Mouse (Mus musculus) kidney, embryonic 14.5 days (tissue): ENCODE measurements at regions not wholly inside any gene's neighbourhood (a gene's known extent, or its start where the extent isn't known, plus 50 kb on each side); places are given as distances from the start of the nearest gene placed in this dataset.

Source experiments
- ATAC-seq: fragments of 200-750 bp; cut with Nextera tagmentation; 2 replicates; pipeline ENCODE4 v1.8.0; 2017; ENCODE audit warnings: moderate number of reproducible peaks, mild to moderate bottlenecking, moderate TSS enrichment, moderate library complexity; ENCODE audit not compliant: low FRiP score, low TSS enrichment
- H3K27ac ChIP-seq: fragments of 300-500 bp; sonication (generic); 2 replicates; pipeline ENCODE4 v1.5.1; 2014; ENCODE audit warnings: low read depth, mild to moderate bottlenecking, low read length, moderate library complexity, mixed read lengths
- H3K27me3 ChIP-seq: fragments of 300-500 bp; sonication (generic); 2 replicates; pipeline ENCODE4 v1.6.1; 2014; ENCODE audit warnings: mild to moderate bottlenecking, low read length; ENCODE audit not compliant: control insufficient read depth, insufficient read depth
- H3K36me3 ChIP-seq: fragments of 300-500 bp; sonication (generic); 2 replicates; pipeline ENCODE4 v1.6.1; 2014; ENCODE audit warnings: low read length, mixed read lengths; ENCODE audit not compliant: control insufficient read depth, insufficient read depth
- H3K4me1 ChIP-seq: fragments of 300-500 bp; sonication (generic); 2 replicates; pipeline ENCODE4 v1.6.1; 2014; ENCODE audit warnings: low read length, mixed read lengths; ENCODE audit not compliant: control insufficient read depth, insufficient read depth
- H3K4me2 ChIP-seq: fragments of 300-500 bp; sonication (generic); replicated peaks from 2 replicates; pipeline ENCODE4 v1.6.1; 2014; ENCODE audit warnings: low read depth, mild to moderate bottlenecking, low read length
- H3K4me3 ChIP-seq: fragments of 300-500 bp; sonication (generic); 2 replicates; pipeline ENCODE4 v1.5.1; 2014; ENCODE audit warnings: mild to moderate bottlenecking, low read length
- H3K9ac ChIP-seq: fragments of 300-500 bp; sonication (generic); 2 replicates; pipeline ENCODE4 v1.6.1; 2014; ENCODE audit warnings: low read depth, mild to moderate bottlenecking, low read length, moderate library complexity
- H3K9me3 ChIP-seq: fragments of 300-500 bp; sonication (generic); 2 replicates; pipeline ENCODE4 v1.6.1; 2016; ENCODE audit warnings: low read length; ENCODE audit not compliant: control insufficient read depth
- WGBS: fragments of 180-500 bp; shearing (Covaris S2); extraction: QIAGEN DNeasy Blood & Tissue Kit; methylation state at CpG from one replicate; pipeline ENCODE4 v1.1.7; 2014; 5-methylcytosine and 5-hydroxymethylcytosine counted together

GRCm38 (mm10) chr11:27203330-27204214, 609.8 kb upstream of the Vrk2 start:
- no peak overlapping the region for H3K4me2 ChIP-seq
- 66% methylated on average over 17 of the region's 17 CpGs for WGBS

GRCm38 (mm10) chr11:27184035-27184434, 590.2 kb upstream of the Vrk2 start:
- Histone ChIP-seq H3K27me3 (no peaks in the 10 kb centered on the region), H3K4me1 (no peaks in the 10 kb centered on the region), H3K4me3 (no peak overlapping the region), H3K4me2 (no peak overlapping the region), H3K9ac (no peak overlapping the region), H3K36me3 (no peaks in the 10 kb centered on the region), H3K27ac (no peak overlapping the region), H3K9me3 (no peaks in the 10 kb centered on the region)
- WGBS = 54% methylated on average over 2 of the region's 2 CpGs
- no peak for ATAC-seq

More at GRCm38 (mm10) chr11:27203330-27204214, 609.8 kb upstream of the Vrk2 start:
- Histone ChIP-seq H3K27ac (no peak overlapping the region), H3K36me3 (no peaks in the 10 kb centered on the region), H3K9me3 (no peaks in the 10 kb centered on the region), H3K4me3 (no peak overlapping the region), H3K27me3 (no peaks in the 10 kb centered on the region), H3K9ac (no peak overlapping the region), H3K4me1 (no peaks in the 10 kb centered on the region)
- ATAC-seq = peak; percentile 68

- Histone ChIP-seq H3K27me3 (no peaks in the 10 kb centered on the region), H3K4me2 (no peak overlapping the region), H3K36me3 (no peaks in the 10 kb centered on the region), H3K4me3 (no peak overlapping the region), H3K27ac (no peak overlapping the region), H3K9ac (no peak overlapping the region), H3K9me3 (no peaks in the 10 kb centered on the region), H3K4me1 (no peaks in the 10 kb centered on the region)
- ATAC-seq = no peak
Measured at GRCm38 (mm10) chr11:27183422-27183821, 589.6 kb upstream of the Vrk2 start.

- H3K4me2 ChIP-seq = no peak overlapping the region
- H3K4me3 ChIP-seq = no peak overlapping the region
- H3K4me1 ChIP-seq = no peaks in the 10 kb centered on the region
- no peak for ATAC-seq
- H3K9me3 ChIP-seq = no peaks in the 10 kb centered on the region
- H3K27ac ChIP-seq = no peak overlapping the region
- no peak overlapping the region for H3K9ac ChIP-seq
- H3K36me3 ChIP-seq = no peaks in the 10 kb centered on the region
- H3K27me3 ChIP-seq = no peaks in the 10 kb centered on the region
Measured at GRCm38 (mm10) chr11:27160411-27160810, 566.6 kb upstream of the Vrk2 start.
